In genomic region chr1:92669430-92669829, GRCm38 (mm10) we compare ENCODE assay signal across 34 mouse cellular contexts. TPM values are rescaled to one million over a fixed set of nuclear protein-coding genes. Genes with fewer than 3 reads are reported as not detected.
DNase-seq lines count a peak whose midpoint lies in the region; ATAC-seq and TF ChIP-seq lines count a peak whose summit lies in the region.
"Had no signal": no experiment of that assay in that cellular context is flagged by ENCODE, and none has a peak within 500 bp of the region (broad histone marks: within the 10 kb centered on the region; RNA-seq: fewer than 3 reads in every experiment).

No protein-coding gene starts in this region.

- H3K27me3 ChIP-seq in C2C12 (ENCODE audit: control insufficient read depth, insufficient read depth, insufficient read length) = no peaks in the 10 kb centered on the region
- H3K27me3 ChIP-seq in Patski = no peaks in the 10 kb centered on the region
- H3K27me3 ChIP-seq in hindbrain, embryonic 11.5 days (ENCODE audit: control insufficient read depth, insufficient read depth, low read length) = no peaks in the 10 kb centered on the region
- H3K27me3 ChIP-seq in kidney, embryonic 16.5 days (ENCODE audit: insufficient read depth, low read length) = no peaks in the 10 kb centered on the region
- H3K27me3 ChIP-seq: embryonic facial prominence, embryonic 12.5 days; embryonic facial prominence, embryonic 15.5 days; heart, embryonic 15.5 days had no signal

- H3K36me3 ChIP-seq in C2C12 (ENCODE audit: control insufficient read depth, insufficient read depth) = no peaks in the 10 kb centered on the region
- H3K36me3 ChIP-seq in hindbrain, embryonic 11.5 days (ENCODE audit: control insufficient read depth, insufficient read depth, low read length) = no peaks in the 10 kb centered on the region
- H3K36me3 ChIP-seq in kidney, embryonic 16.5 days (ENCODE audit: insufficient read depth, low read length) = no peaks in the 10 kb centered on the region
- H3K36me3 ChIP-seq: embryonic facial prominence, embryonic 12.5 days; embryonic facial prominence, embryonic 15.5 days; heart, embryonic 12.5 days; heart, embryonic 15.5 days; hindbrain, embryonic 10.5 days had no signal

- POLR2A ChIA-PET in Patski (lab: Charles Lee) = no interaction called here

- no peaks in the 10 kb centered on the region for H3K79me2 ChIP-seq in C2C12 (ENCODE audit: control insufficient read depth, insufficient read depth)

- no peak overlapping the region for H3K27ac ChIP-seq in hindbrain, embryonic 11.5 days (ENCODE audit: low read depth, low read length)
- H3K27ac ChIP-seq in kidney, embryonic 16.5 days (ENCODE audit: low read length) = no peak overlapping the region
- H3K27ac ChIP-seq: embryonic facial prominence, embryonic 12.5 days; embryonic facial prominence, embryonic 15.5 days; gastrocnemius, adult 2 months; heart, embryonic 15.5 days; hindbrain, embryonic 10.5 days; hindbrain, embryonic 14.5 days; hindbrain, postnatal 0 days had no signal

- no peak overlapping the region for H3K9ac ChIP-seq in hindbrain, embryonic 11.5 days (ENCODE audit: low read depth, low read length)
- H3K9ac ChIP-seq in kidney, embryonic 16.5 days (replicated peaks; ENCODE audit: low read length) = no peak overlapping the region
- H3K9ac ChIP-seq: embryonic facial prominence, embryonic 12.5 days; embryonic facial prominence, embryonic 15.5 days; forebrain, postnatal 0 days; heart, embryonic 12.5 days; heart, embryonic 15.5 days; hindbrain, embryonic 14.5 days had no signal

- H3K4me3 ChIP-seq in C2C12 (ENCODE audit: insufficient read depth, poor library complexity, severe bottlenecking) = no peak overlapping the region
- no peak overlapping the region for H3K4me3 ChIP-seq in hindbrain, embryonic 11.5 days (ENCODE audit: low read depth, low read length)
- H3K4me3 ChIP-seq in kidney, embryonic 16.5 days (ENCODE audit: low read length) = no peak overlapping the region
- H3K4me3 ChIP-seq: embryonic facial prominence, embryonic 12.5 days; embryonic facial prominence, embryonic 15.5 days; gastrocnemius, adult 2 months; heart, embryonic 12.5 days; heart, embryonic 15.5 days; hindbrain, embryonic 10.5 days had no signal

- CTCF ChIA-PET in Patski (lab: Charles Lee) = interaction anchor here (0.8 kb wide), 1 partner anchor 100 kb away, joined by 3 read pairs; no protein-coding TSS in a partner anchor

- no peak overlapping the region for H3ac ChIP-seq in C2C12 (ENCODE audit: control insufficient read depth, insufficient read length, low read depth)

- WGBS in hindbrain, embryonic 11.5 days = 90% methylated on average over 3 of the region's 3 CpGs
- WGBS in kidney, embryonic 16.5 days = 95% methylated on average over 3 of the region's 3 CpGs

- in situ Hi-C loops in Patski (cut with MboI; ENCODE audit: low pct_unique_long_range_greater_than_20kb) = no loop called here

- no peak overlapping the region for H3K4me2 ChIP-seq in hindbrain, embryonic 11.5 days (replicated peaks; ENCODE audit: low read depth, low read length)
- H3K4me2 ChIP-seq in kidney, embryonic 16.5 days (replicated peaks; ENCODE audit: low read depth, low read length) = no peak overlapping the region
- H3K4me2 ChIP-seq: embryonic facial prominence, embryonic 12.5 days; embryonic facial prominence, embryonic 15.5 days; heart, embryonic 12.5 days; heart, embryonic 15.5 days; hindbrain, embryonic 14.5 days had no signal

- DNase-seq in adrenal gland, adult (ENCODE audit: inconsistent age in 2 of 2, low spot score in 1 of 2) = peak; percentile 36 to 53
- DNase-seq in adrenal gland, postnatal 14 days = no peak
- DNase-seq in Patski (ENCODE audit: low read depth, low spot score) = no peak
- DNase-seq in hindbrain, embryonic 11.5 days (ENCODE audit: low spot score) = no peak
- DNase-seq: cerebellum, adult 11 months; cerebellum, adult 2 months; cerebellum, adult 9-11 months; cerebellum, postnatal 25 days; forebrain, postnatal 0 days; gastrocnemius, adult 2 months; gastrocnemius, postnatal 14 days; heart, adult 18-20 months; heart, postnatal 10 days; heart, postnatal 36 days; kidney, adult 18-20 months had no signal

- H3K4me1 ChIP-seq in hindbrain, embryonic 11.5 days (replicated peaks; ENCODE audit: control insufficient read depth, insufficient read depth, low read length) = no peaks in the 10 kb centered on the region
- H3K4me1 ChIP-seq in kidney, embryonic 16.5 days (ENCODE audit: insufficient read depth, low read length) = no peaks in the 10 kb centered on the region
- H3K4me1 ChIP-seq: embryonic facial prominence, embryonic 12.5 days; embryonic facial prominence, embryonic 15.5 days; heart, embryonic 12.5 days; heart, embryonic 15.5 days; hindbrain, embryonic 10.5 days had no signal

- no peaks in the 10 kb centered on the region for H3K9me3 ChIP-seq in hindbrain, embryonic 11.5 days (ENCODE audit: control insufficient read depth, low read length)
- H3K9me3 ChIP-seq in kidney, embryonic 16.5 days (ENCODE audit: low read length) = no peaks in the 10 kb centered on the region
- H3K9me3 ChIP-seq: embryonic facial prominence, embryonic 12.5 days; embryonic facial prominence, embryonic 15.5 days; heart, embryonic 12.5 days; heart, embryonic 15.5 days had no signal

- H3K79me3 ChIP-seq in C2C12 (ENCODE audit: low read depth) = no peaks in the 10 kb centered on the region

- TF ChIP-seq CTCF in C2C12 (IDR thresholded peaks at IDR 0.05; ENCODE audit: control insufficient read depth, insufficient read depth, insufficient read length) (no peak), Patski (IDR thresholded peaks at IDR 0.05) (no peak)

- ATAC-seq in Patski = peak; percentile 49
- ATAC-seq in hindbrain, embryonic 11.5 days (ENCODE audit: low FRiP score) = no peak
- no peak for ATAC-seq in kidney, embryonic 16.5 days (ENCODE audit: low FRiP score, low TSS enrichment)
- ATAC-seq: activated CD4-positive, CD25-positive, alpha-beta regulatory T cell, adult 4 months; forebrain, embryonic 14.5 days; forebrain, postnatal 0 days; hindbrain, postnatal 0 days; inflammation-experienced regulatory T-cells, adult 6 months; intestine, embryonic 16.5 days had no signal

TF ChIP-seq in C2C12, 6 proteins besides CTCF, POLR2A, EP300 and RAD21:
- TF ChIP-seq MYOD1 (IDR thresholded peaks at IDR 0.05; ENCODE audit: control insufficient read depth, insufficient read length, low read depth) (no peak), FOSL1 (IDR thresholded peaks at IDR 0.05; ENCODE audit: insufficient read depth, low read length, poor library complexity, severe bottlenecking) (peak; percentile 28), MAX (IDR thresholded peaks at IDR 0.05) (peak; percentile 30), CEBPB (IDR thresholded peaks at IDR 0.05; ENCODE audit: low read depth) (no peak)

RNA-seq across cellular contexts. Expression of gene Otos, which starts 20.8 kb away (rescaled TPM):
- total RNA-seq in adrenal gland, postnatal 14 days (2021) = not detected in 2 replicates
- polyA plus RNA-seq in C2C12 (2012; fragmentation: generic; extraction: Trizol) (not detected), Patski (2021) (0.08 TPM)
- 0.09 and 0.10 TPM in 2 replicates for polyA plus RNA-seq in hindbrain, embryonic 11.5 days (2014; fragmentation: Nextera tagmentation; extraction: Ambion mirVana)
- 0.64 and 0.72 TPM in 2 replicates for polyA plus RNA-seq in kidney, embryonic 16.5 days (2015; fragmentation: Nextera tagmentation; extraction: Ambion mirVana)
- total RNA-seq: adrenal gland, adult 18-20 months; adrenal gland, postnatal 36 days; ES-E14; forebrain, postnatal 0 days; gastrocnemius, adult 2 months; heart, adult 18-20 months; heart, postnatal 10 days; heart, postnatal 36 days; hindbrain, postnatal 0 days had no signal
- polyA plus RNA-seq: forebrain, embryonic 11.5 days; forebrain, embryonic 14.5 days; heart, embryonic 12.5 days; heart, embryonic 15.5 days; hindbrain, embryonic 14.5 days; intestine, embryonic 16.5 days had no signal

RNA-seq across cellular contexts. Expression of gene Cops9, which starts 27.6 kb away (rescaled TPM):
- total RNA-seq in adrenal gland, postnatal 14 days (2021) = 264 and 268 TPM in 2 replicates
- polyA plus RNA-seq in C2C12 (2012; fragmentation: generic; extraction: Trizol) (430 TPM), Patski (2021) (240 TPM)
- 388 and 392 TPM in 2 replicates for polyA plus RNA-seq in hindbrain, embryonic 11.5 days (2014; fragmentation: Nextera tagmentation; extraction: Ambion mirVana)
- polyA plus RNA-seq in kidney, embryonic 16.5 days (2015; fragmentation: Nextera tagmentation; extraction: Ambion mirVana) = 369 and 396 TPM in 2 replicates

RNA-seq across cellular contexts. Expression of gene Olfr12, which starts 51.8 kb away (rescaled TPM):
- not detected in 2 replicates for total RNA-seq in adrenal gland, postnatal 14 days (2021)
- polyA plus RNA-seq in C2C12 (2012; fragmentation: generic; extraction: Trizol) (not detected), Patski (2021) (not detected)
- polyA plus RNA-seq in hindbrain, embryonic 11.5 days (2014; fragmentation: Nextera tagmentation; extraction: Ambion mirVana) = 0.09 TPM in 1 of 2 replicates, not detected in the other
- not detected in 2 replicates for polyA plus RNA-seq in kidney, embryonic 16.5 days (2015; fragmentation: Nextera tagmentation; extraction: Ambion mirVana)
- total RNA-seq: adrenal gland, adult 18-20 months; adrenal gland, postnatal 36 days; common myeloid progenitor, adult 5-6 weeks; forebrain, postnatal 0 days; gastrocnemius, adult 2 months; gastrocnemius, postnatal 14 days; heart, adult 18-20 months; heart, postnatal 10 days; heart, postnatal 36 days; hindbrain, postnatal 0 days had no signal
- polyA plus RNA-seq: activated CD4-positive, CD25-positive, alpha-beta regulatory T cell, adult 4 months; cerebellum, adult 2 months; embryonic facial prominence, embryonic 12.5 days; forebrain, embryonic 11.5 days; forebrain, embryonic 14.5 days; forebrain, postnatal 0 days; gonadal fat pad, adult 2 months; heart, embryonic 12.5 days; heart, embryonic 15.5 days; hindbrain, embryonic 14.5 days; hindbrain, postnatal 0 days; inflammation-experienced regulatory T-cells, adult 6 months; intestine, embryonic 16.5 days had no signal

Comparison
In these comparisons a context has a peak if more than half of its experiments do, and no peak if none do; other contexts are left out.
1. DNase-seq: peak in adrenal gland, adult (2 of 2); none in adrenal gland, postnatal 14 days (single experiment), Patski (single experiment) and hindbrain, embryonic 11.5 days (single experiment).